Mouse (Mus musculus) forebrain, postnatal 0 days (tissue): Measurements from ENCODE around the gene Prr5. TPM values are rescaled to one million over a fixed set of nuclear protein-coding genes. Genes with fewer than 3 reads are reported as not detected.

Source experiments
- ATAC-seq: fragments of 200-750 bp; cut with Nextera tagmentation; 2 replicates; pipeline ENCODE4 v1.8.0; 2017; ENCODE audit warnings: mild to moderate bottlenecking, moderate library complexity
- DNase-seq: peaks from one replicate; pipeline ENCODE4 v3.0.0-alpha.2; 2015
- H3K27ac ChIP-seq: fragments of 300-500 bp; sonication (generic); 2 replicates; pipeline ENCODE4 v1.5.1; 2014; ENCODE audit warnings: low read depth, mild to moderate bottlenecking, antibody characterized with exemption, low read length, moderate library complexity, mixed read lengths
- H3K27me3 ChIP-seq: fragments of 300-500 bp; sonication (generic); 2 replicates; pipeline ENCODE4 v1.6.1; 2014; ENCODE audit warnings: mild to moderate bottlenecking, low read length, mixed read lengths; ENCODE audit not compliant: insufficient read depth
- H3K36me3 ChIP-seq: fragments of 300-500 bp; sonication (generic); 2 replicates; pipeline ENCODE4 v1.6.1; 2014; ENCODE audit warnings: mild to moderate bottlenecking, moderate library complexity; ENCODE audit not compliant: insufficient read depth
- H3K4me1 ChIP-seq: fragments of 300-500 bp; sonication (generic); 2 replicates; pipeline ENCODE4 v1.6.1; 2014; ENCODE audit warnings: antibody characterized with exemption; ENCODE audit not compliant: insufficient read depth
- H3K4me2 ChIP-seq: fragments of 300-500 bp; sonication (generic); 2 replicates; pipeline ENCODE4 v1.6.1; 2014; ENCODE audit warnings: low read depth, mild to moderate bottlenecking, moderate library complexity
- H3K4me3 ChIP-seq: fragments of 300-500 bp; sonication (generic); 2 replicates; pipeline ENCODE4 v1.5.1; 2014; ENCODE audit warnings: low read depth, low read length, mixed read lengths
- H3K9ac ChIP-seq: fragments of 300-500 bp; sonication (generic); 2 replicates; pipeline ENCODE4 v1.6.1; 2014; ENCODE audit warnings: mild to moderate bottlenecking
- H3K9me3 ChIP-seq: fragments of 300-500 bp; sonication (generic); 2 replicates; pipeline ENCODE4 v1.6.1; 2016; ENCODE audit warnings: low read length
- CTCF ChIP-seq: sonication (generic); IDR thresholded peaks from 2 replicates; pipeline ENCODE4 v1.5.1; 2016; ENCODE audit warnings: antibody characterized with exemption, control low read depth, low read depth
- WGBS: fragments of 180-500 bp; shearing (Covaris S2); extraction: QIAGEN DNeasy Blood & Tissue Kit; methylation state at CpG from one replicate; pipeline ENCODE4 v1.1.7; 2014; 5-methylcytosine and 5-hydroxymethylcytosine counted together
- polyA plus RNA-seq: library from polyadenylated mRNA; unstranded; fragments of >200 nt; fragmentation: Nextera tagmentation; extraction: Ambion mirVana; gene quantifications from 2 replicates; pipeline ENCODE4 v1.2.1, GENCODE M21; 2015
- total RNA-seq: library from RNA; depleted of rRNA; stranded (reverse); fragments of >200 nt; gene quantifications from 2 replicates; pipeline ENCODE4 v1.2.3, GENCODE M21; 2014

The Prr5 gene
- total and polyA plus RNA-seq, 2 experiments from 2014 or later: 17.2 to 28.2 TPM

DNA sequence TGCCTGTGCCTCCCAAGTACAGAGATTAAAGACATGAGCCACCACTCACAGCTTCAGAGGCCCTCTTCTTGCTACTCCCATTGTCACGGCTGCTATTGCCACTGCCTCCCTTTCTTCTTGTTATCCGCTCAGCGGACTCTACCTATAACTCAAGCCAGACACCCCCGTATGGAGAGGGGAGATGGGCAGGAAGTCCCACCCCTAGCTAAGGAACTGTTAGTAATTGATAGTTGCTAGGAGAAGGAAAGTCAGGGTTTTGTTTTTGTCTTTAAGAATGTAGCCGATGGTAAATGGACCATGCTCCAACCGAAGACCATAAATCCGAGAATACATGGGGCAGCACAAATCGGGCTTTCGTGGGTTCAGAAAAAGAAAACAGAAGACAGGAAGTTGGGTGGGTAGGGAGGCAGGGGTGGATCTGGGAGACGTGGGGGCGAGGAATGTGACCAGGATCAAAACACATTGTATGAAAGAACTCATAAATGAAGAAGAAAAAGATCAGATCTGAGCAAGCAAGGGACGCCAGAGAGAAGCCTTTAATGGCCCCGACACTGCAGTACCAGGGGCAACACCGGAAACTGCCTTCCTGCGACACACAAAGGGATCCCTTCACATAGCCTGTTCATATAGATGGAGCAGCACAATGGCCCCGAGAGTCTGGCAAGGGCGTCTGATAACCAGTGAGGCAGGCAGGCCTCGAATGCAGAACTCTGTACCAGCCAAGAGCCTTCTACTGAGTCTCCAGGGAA lies 62.4 kb downstream of the Prr5 start:
- H3K4me1 ChIP-seq: no peaks in the 10 kb centered on the region
- no peak overlapping the region for H3K9ac ChIP-seq
- 70% methylated on average over 18 of the region's 18 CpGs for WGBS
- ATAC-seq: no peak
- DNase-seq: no peak
- H3K9me3 ChIP-seq: no peaks in the 10 kb centered on the region
- no peak overlapping the region for H3K27ac ChIP-seq
- H3K4me2 ChIP-seq: no peak overlapping the region
- no peaks in the 10 kb centered on the region for H3K36me3 ChIP-seq
- no peaks in the 10 kb centered on the region for H3K27me3 ChIP-seq
- H3K4me3 ChIP-seq: no peak overlapping the region
- TF ChIP-seq CTCF: no peak

- no peak overlapping the region for H3K4me3 ChIP-seq
- DNase-seq (no peak), ATAC-seq (no peak)
- no peaks in the 10 kb centered on the region for H3K36me3 ChIP-seq
- no peak overlapping the region for H3K27ac ChIP-seq
- 69% methylated on average over 4 of the region's 4 CpGs for WGBS
- no peak for TF ChIP-seq CTCF
- no peak overlapping the region for H3K9ac ChIP-seq
- no peak overlapping the region for H3K4me2 ChIP-seq
- no peaks in the 10 kb centered on the region for H3K4me1 ChIP-seq
- H3K27me3 ChIP-seq: no peaks in the 10 kb centered on the region
- no peaks in the 10 kb centered on the region for H3K9me3 ChIP-seq
Measured at GRCm38 (mm10) chr15:84732425-84732749, 63.0 kb downstream of the Prr5 start.

GRCm38 (mm10) chr15:84736346-84736993 lies 67.0 kb downstream of the Prr5 start:
- no peak for TF ChIP-seq CTCF
- Histone ChIP-seq H3K4me1 (no peaks in the 10 kb centered on the region), H3K27ac (0 out of 2 replicates have a peak overlapping the region, but pooled peaks have one; percentile 24), H3K4me2 (no peak overlapping the region), H3K27me3 (no peaks in the 10 kb centered on the region), H3K9me3 (no peaks in the 10 kb centered on the region), H3K36me3 (no peaks in the 10 kb centered on the region), H3K9ac (no peak overlapping the region), H3K4me3 (no peak overlapping the region)
- WGBS: 21% methylated on average over 11 of the region's 11 CpGs
- ATAC-seq (peak; percentile 89), DNase-seq (peak; percentile 63)

DNA sequence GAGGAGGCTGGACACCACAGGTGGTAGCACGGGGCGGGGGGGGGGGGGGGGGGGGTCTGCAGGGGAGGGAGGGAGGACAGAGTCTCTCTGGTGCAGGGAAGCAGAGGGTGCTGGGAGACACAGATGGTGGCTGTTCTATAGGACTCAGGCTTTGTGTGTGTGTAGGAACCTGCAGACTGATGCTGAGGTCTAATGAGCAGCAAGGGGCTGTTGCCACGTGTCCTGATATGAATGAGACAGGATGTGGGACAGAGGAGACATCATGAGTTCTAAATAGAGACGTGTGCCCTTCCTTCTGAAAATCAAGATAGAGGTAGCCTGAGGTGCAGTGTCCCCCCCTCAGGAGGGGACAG lies 67.5 kb downstream of the Prr5 start:
- Histone ChIP-seq H3K9ac (no peak overlapping the region), H3K4me1 (no peaks in the 10 kb centered on the region), H3K4me2 (no peak overlapping the region), H3K27me3 (no peaks in the 10 kb centered on the region), H3K9me3 (no peaks in the 10 kb centered on the region), H3K36me3 (no peaks in the 10 kb centered on the region), H3K27ac (no peak overlapping the region), H3K4me3 (no peak overlapping the region)
- no peak for TF ChIP-seq CTCF
- ATAC-seq (peak; percentile 40; the same call in 1 of the 2 replicates), DNase-seq (no peak)
- WGBS: 26% methylated on average over 2 of the region's 4 CpGs

GRCm38 (mm10) chr15:84738246-84738645 lies 68.8 kb downstream of the Prr5 start:
- Histone ChIP-seq H3K4me1 (no peaks in the 10 kb centered on the region), H3K4me3 (no peak overlapping the region), H3K9ac (no peak overlapping the region), H3K36me3 (no peaks in the 10 kb centered on the region), H3K27me3 (no peaks in the 10 kb centered on the region), H3K9me3 (no peaks in the 10 kb centered on the region), H3K27ac (no peak overlapping the region), H3K4me2 (no peak overlapping the region)
- no peak for ATAC-seq
- no peak for TF ChIP-seq CTCF
- 89% methylated on average over 7 of the region's 7 CpGs for WGBS
- DNase-seq: no peak

GRCm38 (mm10) chr15:84741573-84741972 lies 72.2 kb downstream of the Prr5 start:
- H3K9ac ChIP-seq: no peak overlapping the region
- ATAC-seq (no peak), DNase-seq (no peak)
- no peaks in the 10 kb centered on the region for H3K9me3 ChIP-seq
- no peak for TF ChIP-seq CTCF
- H3K27me3 ChIP-seq: no peaks in the 10 kb centered on the region
- H3K27ac ChIP-seq: no peak overlapping the region
- H3K4me2 ChIP-seq: no peak overlapping the region
- WGBS: 84% methylated on average over 3 of the region's 3 CpGs
- no peaks in the 10 kb centered on the region for H3K4me1 ChIP-seq
- no peaks in the 10 kb centered on the region for H3K36me3 ChIP-seq
- no peak overlapping the region for H3K4me3 ChIP-seq

DNA sequence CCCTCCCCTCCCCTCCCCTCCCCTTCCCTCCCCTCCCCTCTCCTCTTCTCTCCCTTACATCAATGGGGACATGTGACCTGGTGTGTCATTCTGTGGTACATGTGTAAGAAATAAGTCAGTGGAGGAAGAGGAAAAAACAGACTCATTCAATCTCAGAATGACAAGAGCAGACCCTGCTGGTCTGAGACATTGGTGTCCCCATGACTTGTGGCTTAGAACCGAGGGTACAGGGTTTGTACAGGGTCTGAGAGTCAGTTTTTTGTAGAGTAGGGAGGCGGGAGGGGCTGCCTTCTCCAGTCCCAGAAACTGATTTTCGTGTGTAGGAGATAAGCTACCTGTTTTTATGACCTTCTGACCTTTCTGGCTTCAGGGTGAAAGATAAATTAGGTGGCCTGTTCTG lies 73.9 kb downstream of the Prr5 start:
- H3K27ac ChIP-seq: no peak overlapping the region
- no peak overlapping the region for H3K4me3 ChIP-seq
- no peak for TF ChIP-seq CTCF
- DNase-seq (no peak), ATAC-seq (no peak)
- H3K9me3 ChIP-seq: no peaks in the 10 kb centered on the region
- no peaks in the 10 kb centered on the region for H3K27me3 ChIP-seq
- no peaks in the 10 kb centered on the region for H3K4me1 ChIP-seq
- H3K9ac ChIP-seq: no peak overlapping the region
- WGBS: 30% methylated on average over 3 of the region's 3 CpGs
- H3K4me2 ChIP-seq: no peak overlapping the region
- no peaks in the 10 kb centered on the region for H3K36me3 ChIP-seq
